Mouse (Mus musculus): Measurements from ENCODE around the gene Kifc3. TPM values are rescaled to one million over a fixed set of nuclear protein-coding genes. Genes with fewer than 3 reads are reported as not detected.

The Kifc3 gene
- polyA plus RNA-seq (2014; fragmentation: Nextera tagmentation; extraction: Ambion mirVana): 19.4 and 21.9 TPM in 2 replicates

GRCm38 (mm10) chr8:95202649-95203275, at the start of gene Kifc3:
Gene Kifc3, minus strand, starts transcription at chr8:95202812.
- H3K4me2 ChIP-seq (ENCODE audit: low read length): no peak within 1 kb of the TSS
- H3K27ac ChIP-seq (replicated peaks; ENCODE audit: low read depth, low read length): no peak within 1 kb of the TSS
- no peak within 1 kb of the TSS for H3K9ac ChIP-seq (replicated peaks; ENCODE audit: low read length)
- H3K4me3 ChIP-seq (replicated peaks; ENCODE audit: low read depth, low read length): no peak within 1 kb of the TSS
- no peaks in the 10 kb centered on the region for H3K9me3 ChIP-seq (ENCODE audit: control insufficient read depth, low read length)
- peaks cover 2% of the 10 kb centered on the region; the same call in 1 of the 2 replicates for H3K4me1 ChIP-seq (ENCODE audit: control insufficient read depth, insufficient read depth, low read length)
- DNase-seq: no peak
- no peaks in the 10 kb centered on the region for H3K27me3 ChIP-seq (ENCODE audit: control insufficient read depth, insufficient read depth, low read length)
- H3K36me3 ChIP-seq (ENCODE audit: control insufficient read depth, insufficient read depth, low read length): no peaks in the 10 kb centered on the region
- 74% methylated on average over 14 of the region's 14 CpGs for WGBS
- no peak for ATAC-seq (ENCODE audit: low FRiP score, low TSS enrichment)

GRCm38 (mm10) chr8:95252056-95252455, 49.4 kb upstream of the Kifc3 start:
- no peaks in the 10 kb centered on the region for H3K27me3 ChIP-seq (ENCODE audit: control insufficient read depth, insufficient read depth, low read length)
- no peak overlapping the region for H3K4me3 ChIP-seq (replicated peaks; ENCODE audit: low read depth, low read length)
- no peak overlapping the region for H3K9ac ChIP-seq (replicated peaks; ENCODE audit: low read length)
- no peaks in the 10 kb centered on the region for H3K36me3 ChIP-seq (ENCODE audit: control insufficient read depth, insufficient read depth, low read length)
- DNase-seq (no peak), ATAC-seq (ENCODE audit: low FRiP score, low TSS enrichment) (no peak)
- H3K4me2 ChIP-seq (ENCODE audit: low read length): no peak overlapping the region
- no peaks in the 10 kb centered on the region for H3K9me3 ChIP-seq (ENCODE audit: control insufficient read depth, low read length)
- no peak overlapping the region for H3K27ac ChIP-seq (replicated peaks; ENCODE audit: low read depth, low read length)
- 69% methylated on average over 9 of the region's 9 CpGs for WGBS
- H3K4me1 ChIP-seq (ENCODE audit: control insufficient read depth, insufficient read depth, low read length): no peaks in the 10 kb centered on the region

- ATAC-seq (ENCODE audit: low FRiP score, low TSS enrichment) (no peak), DNase-seq (no peak)
- Histone ChIP-seq H3K27me3 (ENCODE audit: control insufficient read depth, insufficient read depth, low read length) (no peaks in the 10 kb centered on the region), H3K4me3 (replicated peaks; ENCODE audit: low read depth, low read length) (no peak overlapping the region), H3K27ac (replicated peaks; ENCODE audit: low read depth, low read length) (no peak overlapping the region), H3K36me3 (ENCODE audit: control insufficient read depth, insufficient read depth, low read length) (no peaks in the 10 kb centered on the region), H3K9ac (replicated peaks; ENCODE audit: low read length) (no peak overlapping the region), H3K4me2 (ENCODE audit: low read length) (no peak overlapping the region), H3K9me3 (ENCODE audit: control insufficient read depth, low read length) (no peaks in the 10 kb centered on the region), H3K4me1 (ENCODE audit: control insufficient read depth, insufficient read depth, low read length) (peaks cover 8% of the 10 kb centered on the region)
- whole genome bisulfite sequencing: 63% methylated on average over 4 of the region's 4 CpGs
These were observed 47.2 kb upstream of the Kifc3 start for GRCm38 (mm10) chr8:95249847-95250246.

GRCm38 (mm10) chr8:95247277-95247676, 44.7 kb upstream of the Kifc3 start:
- Histone ChIP-seq H3K36me3 (ENCODE audit: control insufficient read depth, insufficient read depth, low read length) (no peaks in the 10 kb centered on the region), H3K4me2 (ENCODE audit: low read length) (no peak overlapping the region), H3K4me3 (replicated peaks; ENCODE audit: low read depth, low read length) (no peak overlapping the region), H3K9me3 (ENCODE audit: control insufficient read depth, low read length) (no peaks in the 10 kb centered on the region), H3K27ac (replicated peaks; ENCODE audit: low read depth, low read length) (no peak overlapping the region), H3K9ac (replicated peaks; ENCODE audit: low read length) (no peak overlapping the region), H3K4me1 (ENCODE audit: control insufficient read depth, insufficient read depth, low read length) (peaks cover 30% of the 10 kb centered on the region), H3K27me3 (ENCODE audit: control insufficient read depth, insufficient read depth, low read length) (no peaks in the 10 kb centered on the region)
- WGBS: 88% methylated on average over 5 of the region's 5 CpGs
- no peak for ATAC-seq (ENCODE audit: low FRiP score, low TSS enrichment)
- no peak for DNase-seq

GRCm38 (mm10) chr8:95245180-95245579, 42.6 kb upstream of the Kifc3 start:
- H3K36me3 ChIP-seq (ENCODE audit: control insufficient read depth, insufficient read depth, low read length): no peaks in the 10 kb centered on the region
- 51% methylated on average over 5 of the region's 5 CpGs for WGBS
- ATAC-seq (ENCODE audit: low FRiP score, low TSS enrichment) (no peak), DNase-seq (peak; percentile 84)
- no peaks in the 10 kb centered on the region for H3K9me3 ChIP-seq (ENCODE audit: control insufficient read depth, low read length)
- H3K4me3 ChIP-seq (replicated peaks; ENCODE audit: low read depth, low read length): no peak overlapping the region
- no peaks in the 10 kb centered on the region for H3K27me3 ChIP-seq (ENCODE audit: control insufficient read depth, insufficient read depth, low read length)
- peaks cover 35% of the 10 kb centered on the region for H3K4me1 ChIP-seq (ENCODE audit: control insufficient read depth, insufficient read depth, low read length)
- H3K4me2 ChIP-seq (ENCODE audit: low read length): no peak overlapping the region
- H3K9ac ChIP-seq (replicated peaks; ENCODE audit: low read length): peak overlapping the region; percentile 21; the same call in 1 of the 2 replicates
- H3K27ac ChIP-seq (replicated peaks; ENCODE audit: low read depth, low read length): peak overlapping the region; percentile 94

GRCm38 (mm10) chr8:95243853-95244252, 41.2 kb upstream of the Kifc3 start:
- Histone ChIP-seq H3K27me3 (ENCODE audit: control insufficient read depth, insufficient read depth, low read length) (no peaks in the 10 kb centered on the region), H3K4me1 (ENCODE audit: control insufficient read depth, insufficient read depth, low read length) (peaks cover 35% of the 10 kb centered on the region), H3K9me3 (ENCODE audit: control insufficient read depth, low read length) (no peaks in the 10 kb centered on the region), H3K27ac (replicated peaks; ENCODE audit: low read depth, low read length) (peak overlapping the region; percentile 94), H3K36me3 (ENCODE audit: control insufficient read depth, insufficient read depth, low read length) (no peaks in the 10 kb centered on the region), H3K9ac (replicated peaks; ENCODE audit: low read length) (no peak overlapping the region), H3K4me2 (ENCODE audit: low read length) (peak overlapping the region; percentile 27), H3K4me3 (replicated peaks; ENCODE audit: low read depth, low read length) (no peak overlapping the region)
- DNase-seq (peak; percentile 39), ATAC-seq (ENCODE audit: low FRiP score, low TSS enrichment) (no peak)
- 57% methylated on average over 4 of the region's 4 CpGs for WGBS

- Histone ChIP-seq H3K27me3 (ENCODE audit: control insufficient read depth, insufficient read depth, low read length) (no peaks in the 10 kb centered on the region), H3K27ac (replicated peaks; ENCODE audit: low read depth, low read length) (peak overlapping the region; percentile 94), H3K9ac (replicated peaks; ENCODE audit: low read length) (peak overlapping the region; percentile 27), H3K4me2 (ENCODE audit: low read length) (peak overlapping the region; percentile 27), H3K36me3 (ENCODE audit: control insufficient read depth, insufficient read depth, low read length) (no peaks in the 10 kb centered on the region), H3K9me3 (ENCODE audit: control insufficient read depth, low read length) (no peaks in the 10 kb centered on the region), H3K4me1 (ENCODE audit: control insufficient read depth, insufficient read depth, low read length) (peaks cover 35% of the 10 kb centered on the region), H3K4me3 (replicated peaks; ENCODE audit: low read depth, low read length) (no peak overlapping the region)
- WGBS: 4% methylated on average over 12 of the region's 12 CpGs
- ATAC-seq (ENCODE audit: low FRiP score, low TSS enrichment) (peak; percentile 74), DNase-seq (peak; percentile 86)
These were observed 40.4 kb upstream of the Kifc3 start for GRCm38 (mm10) chr8:95242826-95243571.

- no peaks in the 10 kb centered on the region for H3K9me3 ChIP-seq (ENCODE audit: control insufficient read depth, low read length)
- H3K4me1 ChIP-seq (ENCODE audit: control insufficient read depth, insufficient read depth, low read length): peaks cover 35% of the 10 kb centered on the region
- peak; percentile 10; the same call in 1 of the 2 replicates for ATAC-seq (ENCODE audit: low FRiP score, low TSS enrichment)
- H3K9ac ChIP-seq (replicated peaks; ENCODE audit: low read length): no peak overlapping the region
- H3K4me2 ChIP-seq (ENCODE audit: low read length): no peak overlapping the region
- H3K27ac ChIP-seq (replicated peaks; ENCODE audit: low read depth, low read length): peak overlapping the region; percentile 94
- H3K36me3 ChIP-seq (ENCODE audit: control insufficient read depth, insufficient read depth, low read length): no peaks in the 10 kb centered on the region
- 86% methylated on average over 26 of the region's 26 CpGs for WGBS
- H3K4me3 ChIP-seq (replicated peaks; ENCODE audit: low read depth, low read length): no peak overlapping the region
- peak; percentile 11 for DNase-seq
- H3K27me3 ChIP-seq (ENCODE audit: control insufficient read depth, insufficient read depth, low read length): no peaks in the 10 kb centered on the region
These were observed 39.6 kb upstream of the Kifc3 start for GRCm38 (mm10) chr8:95242099-95242825.
